Mouse (Mus musculus) layer of hippocampus, postnatal 10 days (tissue): Measurements from ENCODE around the gene Ofd1. TPM values are rescaled to one million over a fixed set of nuclear protein-coding genes. Genes with fewer than 3 reads are reported as not detected.

Experiments
- DNase-seq, 2 experiments: peaks; one replicate each; pipeline ENCODE4 v3.0.0; 2021; ENCODE audit warnings: low spot score in 2 of 2
- long read RNA-seq: library from polyadenylated mRNA; stranded (forward); transcript quantifications from one replicate; pipeline ENCODE4 v2.0.0, GENCODE M21; 2023
- total RNA-seq, 2 experiments: library from RNA; stranded (reverse); gene quantifications; 2 replicates each; pipeline ENCODE4 v1.2.3; 2021

Gene Ofd1
- total RNA-seq: 1 to 10 TPM; 5.3 to 6.2 TPM
- long read RNA-seq, full-length matches to known transcripts: 1 of 4 reads
- long read RNA-seq, partial matches to known transcripts: 3 of 4 reads
- long read RNA-seq, other reads (novel, unspliced or antisense): 0 of 4 reads

DNA sequence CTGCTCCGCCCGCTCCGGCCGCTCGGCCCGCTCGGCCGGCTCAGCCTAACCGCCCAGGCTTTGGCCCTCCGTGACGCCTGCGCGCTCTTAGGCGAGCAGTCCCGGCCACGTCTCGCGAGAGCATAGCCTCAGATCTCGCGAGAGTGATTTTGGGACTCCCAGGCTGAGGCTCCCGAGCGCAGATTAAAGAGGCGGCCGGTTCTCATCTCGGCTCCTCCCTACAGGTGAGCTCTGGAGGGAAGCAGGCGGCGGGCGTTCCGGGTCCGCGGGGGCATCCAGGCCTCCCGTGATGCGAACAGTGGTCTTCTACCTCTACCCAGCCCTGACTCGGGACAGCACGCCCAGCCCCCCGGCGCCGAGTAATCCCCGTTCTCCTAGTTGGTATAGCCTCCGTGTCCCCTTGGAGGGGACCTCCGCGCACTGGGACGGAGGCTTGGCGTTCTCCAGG is at the start of gene Ofd1:
TSS of gene Ofd1 (minus strand) at position 89 of the 448 bp plus-strand sequence.
- peak; percentile 82 to 89 for DNase-seq

DNA sequence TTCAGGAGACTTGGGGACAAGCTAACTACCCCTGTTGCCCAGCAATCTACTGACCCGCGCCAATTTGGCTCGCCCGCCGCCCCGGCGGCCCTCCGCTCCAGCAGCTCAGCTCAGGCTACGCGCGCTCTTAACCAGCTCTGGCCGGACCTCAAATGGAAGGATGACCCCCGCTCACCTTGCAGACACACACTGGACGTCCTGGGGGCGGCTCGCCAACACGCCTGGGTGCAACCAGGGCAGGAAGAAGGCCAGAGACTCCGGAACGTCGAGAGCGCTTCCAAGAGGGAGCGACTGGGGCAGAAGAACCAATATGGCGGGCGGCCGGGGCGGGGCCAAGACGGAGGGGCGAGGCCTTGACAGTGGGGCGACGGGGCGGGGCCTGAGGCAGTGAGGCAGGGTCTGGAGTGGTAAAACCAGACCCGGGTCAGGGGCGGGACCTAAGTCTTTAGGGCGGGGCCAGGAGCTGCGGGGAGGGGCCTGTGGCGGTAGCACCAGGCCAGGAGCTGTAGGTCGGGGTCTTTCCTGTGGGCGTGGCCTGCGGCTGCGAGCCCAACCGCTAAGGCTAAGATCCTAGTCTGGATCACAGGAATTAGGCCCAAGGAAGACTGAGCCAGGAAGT is 39.0 kb upstream of the Ofd1 start, which contains the start of gene Rab9:
TSS of gene Rab9 (minus strand) at position 503 of the 619 bp plus-strand sequence.
- peak; percentile 86 to 89 for DNase-seq

GRCm38 (mm10) chrX:166478631-166479364 is 38.3 kb upstream of the Ofd1 start:
- peak in 1 of 2 experiments; percentile 5 for DNase-seq

GRCm38 (mm10) chrX:166477393-166477792 is 36.9 kb upstream of the Ofd1 start:
- no peak for DNase-seq

GRCm38 (mm10) chrX:166472612-166473011 is 32.1 kb upstream of the Ofd1 start:
- DNase-seq: no peak

DNA sequence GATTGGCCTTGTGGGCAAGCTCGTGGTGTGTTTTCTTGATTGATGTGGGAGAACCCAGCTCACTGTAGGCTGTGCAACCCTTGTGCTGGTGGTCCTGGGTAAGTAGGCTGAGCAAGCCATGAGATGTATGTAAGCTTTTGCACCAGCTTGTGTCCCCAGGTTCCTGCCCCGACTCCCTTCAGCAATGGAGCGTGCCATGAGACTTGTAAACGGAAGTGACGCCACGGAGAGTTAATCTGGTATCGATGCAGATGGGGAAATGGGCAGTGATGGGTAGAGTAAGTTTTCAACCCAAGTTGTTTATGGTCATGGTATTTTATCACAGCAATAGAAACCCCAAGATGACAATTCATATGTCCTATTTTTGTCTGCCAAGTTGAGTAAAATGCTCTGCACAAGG is 27.8 kb upstream of the Ofd1 start:
- DNase-seq: no peak

- no peak for DNase-seq
Observed at GRCm38 (mm10) chrX:166455525-166455924, 15.0 kb upstream of the Ofd1 start.

DNA sequence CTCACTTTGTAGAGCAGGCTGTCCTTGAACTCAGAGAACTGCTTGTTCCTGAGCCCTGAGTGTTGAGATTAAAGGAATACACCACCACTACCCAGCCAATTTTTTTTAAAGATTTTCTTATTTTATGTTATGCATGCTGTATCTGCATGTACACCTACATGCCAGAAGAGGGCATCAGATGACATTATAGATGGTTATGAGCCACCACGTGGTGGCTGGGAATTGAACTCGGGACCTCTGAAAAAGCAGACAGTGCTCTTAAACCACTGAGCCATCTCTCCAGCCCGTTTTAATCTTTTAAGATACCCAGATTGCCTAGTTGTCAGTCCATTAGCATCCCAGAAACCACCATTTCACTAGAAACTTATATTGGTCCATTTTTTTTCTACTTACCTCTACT is 13.8 kb upstream of the Ofd1 start:
- DNase-seq: no peak

DNA sequence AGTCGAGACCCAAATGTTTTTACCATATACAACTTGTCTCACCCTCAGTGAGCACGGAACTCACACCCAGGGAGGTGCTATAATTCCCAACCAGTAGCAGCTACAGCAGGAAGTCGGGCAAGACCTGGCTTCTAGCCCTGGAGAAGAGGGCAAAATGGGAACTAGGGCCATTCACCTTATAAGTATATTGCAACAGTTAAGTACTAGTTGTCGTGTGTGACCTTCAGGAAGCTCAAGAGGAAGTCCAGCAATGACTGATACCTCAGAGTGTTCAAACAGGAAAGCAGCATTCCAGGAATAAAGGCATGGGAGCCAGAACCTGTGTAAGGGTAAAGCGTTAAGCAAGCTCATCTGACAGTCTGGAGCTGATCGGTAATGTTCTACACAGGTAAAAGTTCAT is 13.0 kb upstream of the Ofd1 start:
- DNase-seq: no peak

GRCm38 (mm10) chrX:166444552-166444951 is 4.0 kb upstream of the Ofd1 start:
- no peak for DNase-seq

DNA sequence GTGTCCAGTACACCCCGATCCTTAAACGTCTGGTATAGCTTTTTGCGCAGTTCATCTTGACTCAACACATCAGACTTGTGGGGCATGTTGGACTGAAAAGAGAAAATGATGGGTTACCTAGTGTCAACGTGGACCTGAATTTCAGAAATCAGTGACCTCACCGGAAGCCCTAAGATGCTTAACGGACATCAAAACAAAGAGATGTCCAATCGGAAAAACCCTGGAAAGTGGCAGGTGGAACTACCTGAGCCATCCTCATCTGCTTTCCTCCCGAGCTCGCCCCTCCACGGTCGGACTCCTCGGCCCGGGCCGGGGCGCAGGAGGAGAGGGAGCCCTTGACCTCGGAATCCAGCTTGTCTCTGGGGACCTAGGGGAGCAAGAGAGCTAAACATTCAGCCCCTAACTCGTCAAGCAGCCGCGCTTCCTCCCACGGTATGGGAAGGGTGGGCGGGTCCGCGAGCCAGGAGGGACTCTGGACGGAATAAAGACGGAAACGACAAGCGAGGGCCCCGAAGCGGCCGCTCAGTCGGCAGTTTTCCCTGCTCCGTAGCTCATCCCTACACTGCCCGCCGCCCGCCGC is 378 bp downstream of the Ofd1 start, which contains the start of gene Trappc2:
TSS of gene Trappc2 (plus strand) at position 539 of the 580 bp plus-strand sequence.
- DNase-seq: no peak

GRCm38 (mm10) chrX:166434812-166435211 is 5.7 kb downstream of the Ofd1 start:
- DNase-seq: no peak

DNA sequence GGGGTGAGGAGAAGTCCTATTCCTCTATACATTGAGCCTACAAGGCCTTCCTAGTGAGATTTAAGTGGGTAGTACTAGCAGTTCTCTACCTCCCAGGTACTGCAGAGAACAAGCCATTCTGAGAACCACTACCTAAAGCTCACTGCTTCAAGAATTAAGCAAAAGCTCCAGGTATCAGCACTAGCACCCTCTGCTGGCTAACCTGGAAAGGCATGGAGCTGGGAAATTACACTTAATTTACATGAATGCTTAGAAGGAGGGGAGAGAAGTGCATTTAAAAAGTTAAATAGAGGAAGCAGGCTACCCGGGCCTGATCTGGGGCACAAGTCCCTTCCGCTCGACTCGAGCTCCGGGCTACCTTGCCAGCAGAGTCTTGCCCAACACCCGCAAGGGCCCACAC is 24.3 kb downstream of the Ofd1 start:
- peak in 1 of 2 experiments; percentile 19 for DNase-seq

- DNase-seq: no peak
Observed at GRCm38 (mm10) chrX:166407865-166408264, 32.6 kb downstream of the Ofd1 start.

DNA sequence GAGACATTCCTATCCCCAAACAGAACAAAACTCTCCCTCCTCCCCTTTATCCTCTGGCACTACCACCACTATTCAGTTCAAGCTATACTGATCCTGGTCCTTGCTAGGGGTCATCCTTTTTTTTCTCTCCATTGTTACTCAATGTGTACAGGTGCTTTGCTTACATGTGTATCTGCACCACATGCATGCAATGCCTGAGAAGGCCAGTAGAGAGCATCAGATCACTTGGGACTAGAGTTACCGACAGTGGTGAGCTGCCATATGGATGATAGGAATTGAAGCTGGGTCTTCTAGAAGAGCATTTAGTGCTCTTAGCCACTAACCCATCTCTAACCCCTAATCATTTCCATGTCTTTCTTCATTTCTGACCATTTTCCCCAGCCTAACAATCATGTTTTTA is 46.8 kb downstream of the Ofd1 start:
- DNase-seq: no peak

GRCm38 (mm10) chrX:166386656-166387055 is 53.8 kb downstream of the Ofd1 start:
- DNase-seq: no peak

DNA sequence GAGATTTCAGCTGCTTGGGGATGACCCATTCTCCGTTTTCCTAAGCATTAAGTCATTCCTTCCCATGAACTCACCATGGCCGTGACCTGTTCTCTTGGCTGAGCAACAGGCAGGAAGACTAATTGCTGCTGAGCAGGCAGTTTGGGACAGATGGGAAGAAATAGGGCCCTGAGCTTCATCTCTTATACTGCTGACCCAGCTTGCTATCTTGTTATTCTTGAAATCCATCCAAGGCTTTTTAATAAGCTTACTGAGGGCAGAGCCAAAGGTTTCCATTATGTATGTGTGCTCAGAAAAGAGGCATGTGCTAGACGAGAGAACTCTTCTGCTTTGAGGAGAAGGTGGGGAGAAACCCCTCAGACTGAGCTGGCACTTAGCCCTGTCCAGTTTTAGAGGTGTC is 55.6 kb downstream of the Ofd1 start:
- DNase-seq: no peak

DNA sequence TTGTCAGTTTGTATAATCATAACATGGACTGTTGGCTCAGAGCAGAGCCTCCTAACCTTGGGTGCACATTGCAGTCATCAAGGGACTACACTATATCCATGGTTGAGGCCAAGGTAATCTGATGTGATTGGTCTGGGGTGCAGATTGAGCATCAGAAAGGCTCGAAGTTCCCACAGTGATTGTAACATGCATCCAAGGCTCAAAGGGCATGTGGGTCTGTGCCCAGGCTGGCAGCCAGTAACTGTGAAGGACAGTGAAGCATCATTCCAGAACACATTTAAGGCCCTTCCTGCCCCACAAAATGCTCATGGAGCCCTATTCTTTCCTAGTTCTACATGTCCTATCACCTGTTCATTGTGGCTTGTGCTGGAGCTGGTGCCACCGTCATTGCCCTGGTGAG is 56.9 kb downstream of the Ofd1 start:
- no peak for DNase-seq

- no peak for DNase-seq
Observed at GRCm38 (mm10) chrX:166378652-166379051, 61.9 kb downstream of the Ofd1 start.

- DNase-seq: no peak
Observed at GRCm38 (mm10) chrX:166376681-166377328, 63.7 kb downstream of the Ofd1 start.

GRCm38 (mm10) chrX:166365458-166366213 is 74.9 kb downstream of the Ofd1 start:
- DNase-seq: no peak
